Mouse (Mus musculus): ENCODE results near the gene Rnf114. TPM values are rescaled to one million over a fixed set of nuclear protein-coding genes. Genes with fewer than 3 reads are reported as not detected.

The Rnf114 gene
- total RNA-seq, 2 experiments from 2014 or later = 50.9 to 51.6 TPM

- DNase-seq (ENCODE audit: low spot score in 2 of 2) = no peak
- no peak for TF ChIP-seq CTCF (conservative IDR thresholded peaks at IDR 0.05)
- Histone ChIP-seq H3K4me3 (no peak overlapping the region), H3K27ac (peak overlapping the region; percentile 80)
Observed at GRCm38 (mm10) chr2:167496437-167496836, 4.0 kb downstream of the Rnf114 start.

- Histone ChIP-seq H3K27ac (no peak overlapping the region), H3K4me3 (no peak overlapping the region)
- no peak for DNase-seq (ENCODE audit: low spot score in 2 of 2)
- TF ChIP-seq CTCF (conservative IDR thresholded peaks at IDR 0.05) = peak; percentile 73
Observed at GRCm38 (mm10) chr2:167497272-167497671, 4.8 kb downstream of the Rnf114 start.

- no peak for DNase-seq (ENCODE audit: low spot score in 2 of 2)
- TF ChIP-seq CTCF (conservative IDR thresholded peaks at IDR 0.05) = no peak
- peak overlapping the region; percentile 98 for H3K27ac ChIP-seq
Observed at GRCm38 (mm10) chr2:167502554-167503252, 10.3 kb downstream of the Rnf114 start.

GRCm38 (mm10) chr2:167503253-167503895 is 10.9 kb downstream of the Rnf114 start:
- peak; percentile 38; the same call in 1 of the 2 replicates for TF ChIP-seq CTCF (conservative IDR thresholded peaks at IDR 0.05)
- peak; percentile 88 to 91 for DNase-seq (ENCODE audit: low spot score in 2 of 2)
- Histone ChIP-seq H3K27ac (peak overlapping the region; percentile 98), H3K4me3 (peak overlapping the region; percentile 84)

More at GRCm38 (mm10) chr2:167502554-167503252, 10.3 kb downstream of the Rnf114 start:
- H3K4me3 ChIP-seq = peak overlapping the region; percentile 84

GRCm38 (mm10) chr2:167503896-167504349 is 11.5 kb downstream of the Rnf114 start:
- no peak for DNase-seq (ENCODE audit: low spot score in 2 of 2)
- Histone ChIP-seq H3K27ac (peak overlapping the region; percentile 98), H3K4me3 (peak overlapping the region; percentile 84)
- no peak for TF ChIP-seq CTCF (conservative IDR thresholded peaks at IDR 0.05)

GRCm38 (mm10) chr2:167505127-167505526 is 12.7 kb downstream of the Rnf114 start:
- DNase-seq (ENCODE audit: low spot score in 2 of 2) = no peak
- Histone ChIP-seq H3K4me3 (peak overlapping the region; percentile 84; the same call in 1 of the 2 replicates), H3K27ac (peak overlapping the region; percentile 46; the same call in 1 of the 2 replicates)
- no peak for TF ChIP-seq CTCF (conservative IDR thresholded peaks at IDR 0.05)

GRCm38 (mm10) chr2:167506546-167507260 is 14.3 kb downstream of the Rnf114 start:
- no peak overlapping the region for H3K4me3 ChIP-seq
- TF ChIP-seq CTCF (conservative IDR thresholded peaks at IDR 0.05) = no peak
- no peak overlapping the region for H3K27ac ChIP-seq
- no peak for DNase-seq (ENCODE audit: low spot score in 2 of 2)

GRCm38 (mm10) chr2:167507719-167508385 is 15.4 kb downstream of the Rnf114 start:
- no peak overlapping the region for H3K27ac ChIP-seq
- DNase-seq (ENCODE audit: low spot score in 2 of 2) = no peak
- no peak overlapping the region for H3K4me3 ChIP-seq
- TF ChIP-seq CTCF (conservative IDR thresholded peaks at IDR 0.05) = no peak

GRCm38 (mm10) chr2:167508569-167508968 is 16.1 kb downstream of the Rnf114 start:
- Histone ChIP-seq H3K4me3 (no peak overlapping the region), H3K27ac (no peak overlapping the region)
- TF ChIP-seq CTCF (conservative IDR thresholded peaks at IDR 0.05) = no peak
- no peak for DNase-seq (ENCODE audit: low spot score in 2 of 2)

- Histone ChIP-seq H3K27ac (no peak overlapping the region), H3K4me3 (no peak overlapping the region)
- no peak for DNase-seq (ENCODE audit: low spot score in 2 of 2)
- no peak for TF ChIP-seq CTCF (conservative IDR thresholded peaks at IDR 0.05)
Observed at GRCm38 (mm10) chr2:167510485-167510884, 18.0 kb downstream of the Rnf114 start.

GRCm38 (mm10) chr2:167512365-167512764 is 19.9 kb downstream of the Rnf114 start:
- no peak overlapping the region for H3K4me3 ChIP-seq
- no peak for DNase-seq (ENCODE audit: low spot score in 2 of 2)
- no peak for TF ChIP-seq CTCF (conservative IDR thresholded peaks at IDR 0.05)
- no peak overlapping the region for H3K27ac ChIP-seq

- Histone ChIP-seq H3K4me3 (no peak overlapping the region), H3K27ac (no peak overlapping the region)
- peak; percentile 70 for TF ChIP-seq CTCF (conservative IDR thresholded peaks at IDR 0.05)
- DNase-seq (ENCODE audit: low spot score in 2 of 2) = no peak
Observed at GRCm38 (mm10) chr2:167512970-167513369, 20.5 kb downstream of the Rnf114 start.
